Mouse (Mus musculus): ENCODE measurements at regions not wholly inside any gene's neighbourhood (a gene's known extent, or its start where the extent isn't known, plus 50 kb on each side); places are given as distances from the start of the nearest gene placed in this dataset.

DNA sequence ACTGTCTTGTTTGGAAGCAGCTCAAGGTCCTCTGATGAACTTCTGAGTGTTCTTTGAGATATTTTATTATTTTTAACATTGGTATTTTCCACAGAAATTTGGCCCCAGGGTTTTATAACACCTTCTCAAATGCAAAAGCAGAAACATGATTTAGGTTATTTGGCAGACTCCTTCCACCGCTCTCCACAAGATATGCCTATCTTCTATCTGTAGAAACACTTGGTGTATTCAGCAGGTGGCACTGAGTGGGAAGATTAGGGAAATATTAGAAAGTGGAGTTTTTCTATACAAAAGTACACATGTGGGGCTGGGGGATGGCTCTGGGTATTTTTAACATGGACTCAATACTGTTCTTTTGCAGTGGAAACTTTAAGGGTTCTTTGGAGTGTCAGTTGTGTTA lies 475.3 kb downstream of the Dach1 start:
- DNase-seq (ENCODE audit: extremely low read depth, insufficient read length, low spot score): no peak

DNA sequence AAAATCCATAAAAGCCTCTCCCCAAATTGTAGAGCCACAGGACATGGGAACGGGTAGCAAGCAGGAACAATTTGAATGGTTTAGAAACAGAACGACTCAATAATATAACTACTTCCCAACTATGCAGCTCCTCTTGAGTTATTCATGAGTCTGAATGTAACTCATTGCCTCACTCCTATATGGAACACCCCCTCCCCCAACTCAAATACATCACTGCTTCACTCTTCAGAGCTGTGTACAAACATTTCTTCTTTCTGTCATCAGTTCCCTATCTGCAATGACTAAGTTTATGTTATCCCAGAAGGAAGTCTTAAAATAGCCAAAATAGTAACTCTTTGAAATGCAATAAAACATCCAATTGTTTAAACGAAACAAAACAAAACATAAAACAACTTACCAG lies 484.9 kb downstream of the Dach1 start:
- no peak for DNase-seq (ENCODE audit: extremely low read depth, insufficient read length, low spot score)

DNA sequence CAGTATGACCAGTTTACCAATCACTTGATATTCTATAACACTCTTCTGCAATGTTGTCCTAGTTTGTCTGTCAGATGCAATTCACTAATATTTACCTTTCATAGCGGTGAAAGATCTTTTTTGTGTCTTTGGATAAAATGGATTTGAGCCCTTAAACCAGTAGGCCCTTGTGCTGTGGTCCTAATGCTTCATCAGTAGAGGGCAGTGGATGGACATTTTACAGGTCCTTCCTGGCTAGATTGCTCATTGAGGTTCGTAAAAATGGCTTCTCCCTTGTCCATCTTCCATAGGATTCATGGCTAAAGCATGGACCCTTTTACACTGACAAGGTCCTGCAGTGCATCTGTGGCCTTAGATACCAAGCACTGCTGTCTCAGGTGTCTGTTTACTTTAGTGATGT lies 501.8 kb downstream of the Dach1 start:
- DNase-seq (ENCODE audit: extremely low read depth, insufficient read length, low spot score): no peak

DNA sequence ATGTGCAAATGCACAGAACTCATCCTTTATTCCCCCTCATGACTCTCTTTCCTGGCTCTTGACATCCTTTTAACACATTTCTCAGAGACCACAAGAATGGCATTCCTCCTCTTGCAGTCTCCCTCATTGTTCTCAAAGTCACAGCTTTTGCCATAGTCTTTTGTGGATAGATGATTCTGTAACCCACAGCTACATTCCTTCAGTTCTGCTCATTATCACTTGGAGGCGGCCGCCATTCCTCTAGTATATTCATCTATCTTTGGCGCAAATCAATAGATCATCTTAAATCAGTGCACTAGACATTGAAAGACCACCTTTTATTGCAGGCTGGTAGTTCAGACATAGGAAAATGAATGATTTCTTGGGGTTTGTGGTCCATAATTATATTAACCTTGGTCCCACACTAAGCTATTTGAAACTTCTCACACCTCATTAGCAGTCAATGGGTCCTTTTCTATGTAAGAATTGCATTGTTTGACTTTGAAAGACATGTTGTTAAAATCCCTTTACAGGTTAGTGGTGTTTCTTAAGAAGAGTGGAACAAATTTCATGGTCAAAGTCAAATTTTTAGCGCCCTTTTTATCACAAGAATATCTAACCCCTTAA lies 531.3 kb downstream of the Dach1 start:
- DNase-seq (ENCODE audit: extremely low read depth, insufficient read length, low spot score): no peak

DNA sequence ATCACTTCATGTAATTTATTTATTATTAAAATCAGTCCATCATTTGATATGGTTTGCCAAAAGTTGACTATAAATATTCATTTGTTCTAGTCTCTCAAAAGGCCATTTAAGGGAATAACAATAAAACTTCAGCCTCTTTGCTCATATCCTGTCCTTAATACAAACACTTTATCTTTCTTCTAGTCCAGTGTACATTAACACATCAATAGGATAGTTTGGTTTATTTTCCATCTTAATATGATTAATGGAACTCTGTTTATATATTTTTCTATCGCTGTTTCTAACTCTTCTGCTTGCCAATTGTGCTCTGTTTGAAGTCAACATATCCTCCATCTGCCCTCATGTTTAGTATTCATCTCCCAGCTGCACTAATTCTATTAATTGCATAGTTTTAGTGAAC lies 558.1 kb downstream of the Dach1 start:
- no peak for DNase-seq (ENCODE audit: extremely low read depth, insufficient read length, low spot score)

DNA sequence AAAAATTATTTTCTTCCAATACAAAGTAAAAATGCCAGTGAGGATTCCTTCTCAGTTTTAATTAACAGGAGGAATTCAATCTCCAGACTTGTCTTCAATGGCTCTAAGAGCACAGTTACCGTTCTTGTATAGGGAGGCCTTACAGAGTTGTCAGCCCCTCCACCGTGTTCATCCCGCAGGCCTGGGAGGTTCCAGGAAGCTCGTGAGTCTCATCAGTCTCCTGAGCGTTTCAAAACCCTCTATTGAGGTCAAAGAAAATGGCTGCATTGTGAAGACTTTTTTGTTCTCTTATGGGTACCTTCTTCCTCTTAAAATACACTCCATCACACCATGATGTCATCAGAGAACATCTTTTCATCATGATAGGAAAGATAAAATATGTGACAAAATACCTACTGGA lies 572.9 kb downstream of the Dach1 start:
- no peak for DNase-seq (ENCODE audit: extremely low read depth, insufficient read length, low spot score)

DNA sequence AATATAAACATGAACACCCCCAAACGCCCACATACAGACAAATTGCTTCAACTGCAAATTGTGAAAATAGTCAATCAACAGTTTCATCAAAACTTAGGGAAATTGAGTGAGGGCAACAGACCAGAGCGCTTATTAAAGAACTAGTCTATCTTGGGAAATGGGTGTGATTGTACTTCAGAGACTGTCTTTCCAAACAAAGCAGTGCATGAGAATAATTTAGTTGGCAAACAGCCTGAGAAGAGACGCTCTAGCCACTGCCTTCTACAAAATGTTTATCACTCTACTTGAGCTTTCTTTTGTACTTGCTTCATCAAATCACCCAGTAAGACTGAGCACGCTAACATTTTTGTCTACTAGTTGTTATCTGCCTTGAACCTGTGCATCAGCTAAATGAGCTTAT lies 581.0 kb downstream of the Dach1 start:
- DNase-seq (ENCODE audit: extremely low read depth, insufficient read length, low spot score): no peak

DNA sequence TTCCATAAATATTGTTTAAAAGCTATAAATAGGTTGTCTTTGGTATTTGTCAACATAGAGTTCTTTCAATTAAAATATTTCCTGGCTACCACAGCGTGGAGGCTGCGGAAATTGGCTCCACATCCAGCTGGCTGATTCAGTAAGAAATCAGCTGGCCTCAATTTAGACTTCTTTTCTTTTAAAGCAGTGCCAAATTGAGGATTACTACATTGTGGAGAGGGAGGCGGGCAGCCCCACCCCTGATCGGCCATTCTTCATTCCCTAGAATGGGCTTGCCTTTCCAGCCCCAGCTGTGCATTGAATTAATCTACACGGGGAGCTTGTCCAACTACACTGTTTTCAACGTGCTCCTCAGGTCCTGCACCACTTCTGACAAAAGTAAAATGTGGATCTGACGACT lies 581.4 kb downstream of the Dach1 start:
- no peak for DNase-seq (ENCODE audit: extremely low read depth, insufficient read length, low spot score)

DNA sequence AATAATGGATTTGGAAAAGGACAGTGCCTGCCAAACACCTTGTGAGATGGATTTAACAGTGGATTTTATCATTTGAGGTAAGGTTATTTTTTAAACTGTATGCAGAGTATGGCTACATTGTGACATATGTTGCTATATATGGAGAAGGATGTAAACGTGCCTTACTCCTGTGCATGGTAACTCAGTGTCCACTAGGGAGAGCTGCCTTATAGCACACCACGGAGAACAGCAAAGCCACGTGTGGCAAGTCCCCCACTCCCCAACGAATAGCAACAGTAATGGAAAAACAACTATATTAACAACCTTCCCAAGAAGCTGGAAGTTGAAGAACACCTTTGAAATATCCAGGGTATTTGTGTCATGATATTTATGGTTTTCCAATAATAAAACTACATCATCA lies 582.6 kb downstream of the Dach1 start:
- DNase-seq (ENCODE audit: extremely low read depth, insufficient read length, low spot score): no peak

DNA sequence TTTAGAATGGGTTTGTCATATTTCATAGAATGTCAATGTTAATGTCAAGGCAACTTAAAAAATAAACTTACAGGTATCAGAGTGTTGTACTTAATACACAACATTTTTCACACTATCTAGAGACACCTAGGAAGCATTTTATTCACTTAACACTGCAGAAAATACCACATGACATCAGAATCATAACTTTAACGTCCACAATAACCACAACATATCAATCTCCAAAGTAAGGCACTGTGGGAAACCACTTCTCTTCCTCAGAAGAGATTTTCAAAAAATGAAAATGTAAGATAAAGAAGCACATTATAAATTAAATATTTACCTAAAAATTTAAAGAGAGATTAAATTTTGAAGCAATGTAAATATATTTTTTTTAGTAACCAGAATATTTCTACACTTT lies 599.3 kb downstream of the Dach1 start:
- DNase-seq (ENCODE audit: extremely low read depth, insufficient read length, low spot score): no peak

DNA sequence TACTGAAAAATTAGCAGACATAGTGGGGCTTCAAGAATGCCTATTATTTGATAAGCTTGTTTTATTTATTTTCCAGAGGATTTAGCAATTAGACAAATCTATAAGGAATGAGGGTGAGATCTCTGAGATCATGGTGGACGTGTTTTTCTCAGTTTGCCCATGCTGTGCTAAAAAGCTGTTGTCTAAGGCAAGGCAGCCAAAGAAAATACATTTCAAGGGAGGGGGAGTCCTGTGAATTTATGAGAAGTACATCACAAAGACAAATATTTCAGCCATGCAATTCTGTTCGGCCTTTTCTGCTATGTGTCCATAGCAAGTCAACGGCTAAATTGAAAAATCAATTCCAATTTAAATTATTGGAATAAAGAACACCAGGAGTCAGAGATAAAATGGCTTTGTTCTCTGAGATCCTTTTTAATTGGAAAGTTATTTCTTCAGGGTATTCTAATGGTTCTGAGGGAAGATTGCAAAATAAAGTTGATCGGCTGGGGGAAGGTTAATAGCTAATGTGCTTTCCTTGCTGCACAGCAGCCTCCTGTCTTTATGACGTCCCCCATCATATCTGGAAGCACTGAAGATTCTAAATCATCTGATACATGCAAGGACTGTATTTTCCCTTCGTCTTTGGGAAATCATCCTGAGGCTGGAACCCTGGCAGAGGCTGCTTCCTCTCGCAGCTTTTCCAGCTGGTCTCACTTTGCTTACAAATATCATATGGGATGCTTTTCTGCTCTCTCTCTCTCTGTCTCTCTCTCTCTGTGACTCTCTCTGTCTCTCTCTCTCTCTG lies 609.3 kb downstream of the Dach1 start:
- no peak for DNase-seq (ENCODE audit: extremely low read depth, insufficient read length, low spot score)

DNA sequence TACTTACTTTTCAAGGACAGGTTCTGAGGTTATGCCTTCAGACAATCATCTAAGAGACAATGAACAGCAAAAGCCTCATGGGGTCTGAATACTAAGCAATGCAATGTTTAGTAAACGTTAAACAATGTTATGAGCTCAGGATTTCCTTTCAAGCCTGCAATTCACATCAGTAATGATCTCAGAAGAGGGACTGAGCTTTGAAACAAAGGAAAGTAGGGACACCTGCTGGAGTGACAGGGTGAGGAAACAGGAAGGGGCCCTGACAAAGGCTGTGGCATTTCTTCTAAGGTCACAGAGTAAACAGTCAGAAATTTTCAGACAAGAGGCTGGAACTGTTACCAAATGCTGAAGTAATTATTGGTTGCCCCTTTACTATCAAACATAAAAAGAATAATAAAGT lies 610.0 kb downstream of the Dach1 start:
- no peak for DNase-seq (ENCODE audit: extremely low read depth, insufficient read length, low spot score)

DNA sequence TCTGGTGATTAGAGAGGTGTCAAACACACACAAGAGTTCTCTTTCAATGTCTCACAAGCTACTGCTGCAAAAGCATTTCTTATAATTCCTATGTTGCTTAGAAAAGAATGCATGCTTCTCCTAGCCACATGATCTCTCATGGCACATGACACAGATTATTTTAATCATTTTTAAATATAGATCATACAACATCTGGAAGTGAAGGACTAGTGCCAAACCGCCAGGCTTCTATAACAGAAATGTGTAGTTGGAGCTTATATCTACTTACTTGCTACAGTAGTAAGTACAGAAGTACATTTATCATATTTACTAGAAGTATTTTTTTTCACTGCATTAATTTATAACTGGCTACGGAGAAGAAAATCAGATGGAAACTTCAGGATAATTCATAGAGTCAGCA lies 611.3 kb downstream of the Dach1 start:
- no peak for DNase-seq (ENCODE audit: extremely low read depth, insufficient read length, low spot score)

DNA sequence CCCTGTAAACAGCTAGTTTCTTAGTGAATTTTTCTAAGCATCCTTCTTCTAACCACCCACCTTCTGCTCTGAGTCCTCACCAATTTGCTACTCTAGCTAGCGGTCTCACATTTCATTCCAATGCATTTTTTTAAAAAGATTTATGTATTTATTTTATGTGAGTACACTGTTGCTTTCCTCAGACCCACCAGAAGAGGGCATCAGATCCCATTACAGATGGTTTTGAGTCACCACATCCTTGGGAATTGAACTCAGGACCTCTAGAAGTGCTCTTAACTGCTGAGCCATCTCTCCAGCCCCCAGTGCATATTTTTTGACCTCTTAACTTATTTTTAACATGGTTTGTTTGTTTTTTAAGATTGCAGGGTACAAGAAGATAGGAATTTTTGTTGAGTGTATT lies 611.7 kb downstream of the Dach1 start:
- no peak for DNase-seq (ENCODE audit: extremely low read depth, insufficient read length, low spot score)

DNA sequence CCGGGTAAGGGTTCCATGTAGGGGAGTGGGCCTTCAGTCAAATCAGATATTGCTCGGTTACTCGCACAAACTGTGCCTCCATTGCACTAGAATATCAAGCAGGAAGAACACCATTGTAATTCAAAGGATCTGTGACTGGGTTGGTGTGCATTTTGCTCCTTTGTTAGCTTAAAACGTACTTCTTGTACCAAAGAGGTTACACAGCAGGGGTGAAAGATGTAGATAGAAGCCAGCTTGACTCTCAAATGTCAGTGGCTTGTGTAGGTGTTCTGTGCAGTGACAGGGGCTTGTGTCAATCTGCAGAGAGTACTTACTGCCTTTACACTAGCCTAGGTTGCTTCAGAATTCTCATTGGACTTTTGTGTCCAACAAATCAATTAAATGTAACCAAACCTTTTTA lies 623.3 kb downstream of the Dach1 start:
- DNase-seq (ENCODE audit: extremely low read depth, insufficient read length, low spot score): no peak

DNA sequence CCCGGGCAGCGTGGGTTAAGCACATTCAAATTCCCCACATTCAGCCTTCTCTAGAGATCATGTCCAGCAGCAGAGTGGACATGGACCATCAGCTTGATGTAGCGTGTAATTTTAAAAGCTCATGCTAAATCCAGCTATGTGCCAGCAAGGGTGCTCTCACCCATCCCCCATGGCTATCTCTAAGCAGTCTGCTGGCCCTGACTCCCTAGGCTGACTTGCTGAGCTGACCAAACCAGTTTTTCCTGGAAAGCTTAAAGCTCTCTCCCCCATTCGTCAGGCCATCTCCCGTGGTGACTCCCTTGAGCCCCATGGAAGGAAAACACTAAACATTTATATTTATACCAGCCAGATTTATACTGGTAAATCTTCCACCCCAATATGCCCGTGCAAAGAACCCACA lies 625.3 kb downstream of the Dach1 start:
- no peak for DNase-seq (ENCODE audit: extremely low read depth, insufficient read length, low spot score)

DNA sequence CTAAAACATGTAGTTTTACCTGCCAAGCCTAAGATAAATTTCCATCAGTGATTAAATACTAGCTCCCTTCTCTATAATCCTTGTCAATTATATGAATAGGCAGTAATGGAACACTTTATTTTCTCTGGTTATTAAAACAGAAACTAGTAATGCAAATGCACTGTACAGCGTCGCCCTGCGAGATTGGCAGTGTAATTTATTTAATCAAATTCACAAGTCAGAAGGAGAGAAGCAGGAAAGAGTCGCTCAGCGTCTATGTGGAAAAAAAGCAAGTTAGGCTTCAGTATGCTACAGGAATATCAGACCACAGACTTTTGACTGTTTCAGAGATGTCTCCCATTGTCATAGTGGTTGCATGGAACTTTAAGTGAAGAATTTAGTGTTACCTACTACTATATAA lies 632.6 kb downstream of the Dach1 start:
- no peak for DNase-seq (ENCODE audit: extremely low read depth, insufficient read length, low spot score)

DNA sequence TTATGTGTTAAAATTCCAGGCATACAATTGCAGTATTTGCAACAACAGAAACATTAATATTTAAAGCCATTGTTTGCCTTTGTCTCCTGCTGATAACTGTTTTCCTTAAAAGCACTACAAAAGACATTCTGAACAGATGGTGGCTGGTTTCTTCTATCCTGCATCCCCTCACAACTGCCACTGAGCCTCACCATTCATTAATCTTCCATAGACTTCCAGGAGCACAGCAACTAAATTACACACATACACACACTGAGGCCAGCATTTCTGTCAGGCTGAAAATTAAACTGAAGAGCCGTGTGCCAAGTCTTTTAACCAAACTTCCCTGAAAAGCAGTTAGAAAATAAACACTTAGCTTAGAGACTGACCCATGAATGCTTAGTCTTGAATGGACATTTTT lies 658.2 kb downstream of the Dach1 start:
- DNase-seq (ENCODE audit: extremely low read depth, insufficient read length, low spot score): no peak

DNA sequence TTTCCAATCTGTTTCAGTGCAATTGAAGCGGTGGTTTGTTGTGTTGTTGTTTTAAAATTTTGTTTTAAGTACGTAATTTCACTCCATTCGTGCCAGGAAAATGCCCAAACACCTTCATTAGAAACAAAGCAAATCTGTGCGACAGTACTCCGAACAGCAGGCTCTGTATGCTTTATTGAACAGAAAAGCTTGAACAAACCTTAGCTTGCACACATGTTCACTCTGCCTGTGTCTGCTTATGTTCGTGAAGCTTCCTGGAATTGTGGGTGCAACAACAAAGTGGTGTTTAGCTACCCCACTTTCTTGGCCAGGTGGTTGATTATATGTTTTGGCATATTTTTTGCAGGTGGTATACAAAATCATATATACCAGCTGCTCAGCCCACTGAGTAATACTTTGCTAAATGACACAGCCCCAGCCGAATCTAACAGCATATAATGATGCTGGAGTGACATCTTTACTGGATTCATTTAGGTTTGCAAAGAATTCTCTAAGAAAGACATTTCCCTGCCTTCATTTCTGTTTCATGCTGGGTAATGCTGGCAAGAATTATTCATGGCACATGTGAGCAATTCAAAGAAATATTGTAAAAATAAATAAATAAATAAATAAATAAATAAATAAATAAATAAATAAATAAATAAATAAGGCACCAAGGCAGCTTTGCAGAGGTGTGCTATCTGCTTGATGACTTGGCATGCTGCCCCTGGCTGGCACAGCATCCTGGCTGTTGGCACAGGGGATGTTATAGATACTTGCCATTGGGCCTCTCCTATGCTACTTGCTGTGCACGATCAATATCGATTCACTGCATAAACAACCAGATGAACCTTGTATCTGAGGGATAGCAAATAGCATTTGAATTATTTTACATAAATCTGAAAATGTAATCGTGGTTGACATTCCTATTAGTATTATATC lies 679.9 kb downstream of the Dach1 start:
- DNase-seq (ENCODE audit: extremely low read depth, insufficient read length, low spot score): no peak

DNA sequence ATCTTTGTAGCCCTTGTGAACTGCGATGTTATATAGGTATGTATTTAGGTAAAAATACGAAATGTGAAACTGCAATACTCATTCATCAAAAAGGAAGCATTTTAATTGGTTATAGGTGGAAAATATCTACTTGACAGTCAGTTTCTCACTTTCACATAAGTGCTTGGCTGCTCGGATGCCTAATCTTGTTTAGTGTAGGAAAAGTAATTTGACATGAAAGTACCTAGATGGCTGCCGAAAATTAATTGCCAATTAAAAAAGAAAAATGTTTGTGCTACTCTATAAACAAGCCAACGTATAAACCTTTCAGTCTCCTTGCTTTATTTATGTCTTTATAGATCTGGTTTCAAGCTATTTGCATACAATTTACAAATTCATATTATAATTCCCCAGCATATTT lies 691.3 kb downstream of the Dach1 start:
- no peak for DNase-seq (ENCODE audit: extremely low read depth, insufficient read length, low spot score)

DNA sequence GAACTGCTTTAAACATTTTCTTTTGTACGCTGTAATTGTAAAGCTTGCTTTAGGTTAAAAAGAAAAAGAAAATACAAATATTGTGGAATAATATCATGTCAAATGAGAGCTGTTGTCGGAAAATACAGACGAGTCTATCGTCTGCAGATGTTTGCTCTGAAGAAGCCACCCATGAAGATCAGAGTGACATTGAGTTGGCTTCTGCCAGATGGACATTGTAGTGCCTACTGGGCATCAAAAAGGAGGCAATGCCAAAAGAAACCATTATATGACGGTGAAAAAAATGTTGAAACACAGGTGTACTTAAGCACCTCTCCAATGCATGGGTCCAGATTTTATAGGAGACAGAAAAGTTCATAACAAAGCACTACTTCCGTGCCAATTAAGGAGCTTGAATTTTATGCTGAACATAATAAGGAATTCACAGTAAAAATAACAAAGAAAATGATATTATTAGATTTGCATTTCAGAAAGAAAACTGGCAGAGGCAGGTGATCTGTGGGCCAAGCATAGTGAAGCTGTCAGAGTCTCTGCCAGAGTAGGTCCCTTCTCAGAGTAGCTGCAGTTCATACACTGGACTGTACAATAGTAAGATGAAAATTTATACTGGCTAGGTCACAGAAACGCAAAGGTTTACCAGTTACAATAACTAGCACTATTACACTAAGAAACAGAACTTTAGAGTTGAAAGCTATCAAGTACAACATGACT lies 718.9 kb downstream of the Dach1 start:
- DNase-seq (ENCODE audit: extremely low read depth, insufficient read length, low spot score): no peak

Measured in 3134 (cell line).